Mouse (Mus musculus) CH12F3 (cell line): Measurements from ENCODE around the gene Npy1r.

Source experiments
- in situ Hi-C: fragments of 300-500 bp; cut with MboI; formaldehyde crosslinking; loops from 2 replicates; pipeline ENCODE4 v1.14.3; 2020; ENCODE audit warnings: low sequenced_read_pairs

Gene Npy1r

GRCm38 (mm10) chr8:66696970-66697843 lies at the start of gene Npy1r:
Gene Npy1r, plus strand, starts transcription at chr8:66697192.
- in situ Hi-C loops = no loop called here

GRCm38 (mm10) chr8:66681261-66681660 lies 15.7 kb upstream of the Npy1r start:
- in situ Hi-C loops = no loop called here

GRCm38 (mm10) chr8:66687511-66688329 lies 9.3 kb upstream of the Npy1r start, which contains the start of gene Npy5r:
Gene Npy5r, minus strand, starts transcription at chr8:66688128.
- in situ Hi-C loops = no loop called here

- in situ Hi-C loops = no loop called here
Measured at GRCm38 (mm10) chr8:66688395-66688794, 8.6 kb upstream of the Npy1r start.

- in situ Hi-C loops = no loop called here
Measured at GRCm38 (mm10) chr8:66688799-66689198, 8.2 kb upstream of the Npy1r start.

GRCm38 (mm10) chr8:66690402-66690801 lies 6.6 kb upstream of the Npy1r start:
- in situ Hi-C loops = no loop called here

GRCm38 (mm10) chr8:66698011-66698410 lies 1.0 kb downstream of the Npy1r start:
- in situ Hi-C loops = no loop called here

- in situ Hi-C loops = no loop called here
Measured at GRCm38 (mm10) chr8:66698782-66699181, 1.8 kb downstream of the Npy1r start.

GRCm38 (mm10) chr8:66714324-66714975 lies 17.5 kb downstream of the Npy1r start:
- in situ Hi-C loops = no loop called here

GRCm38 (mm10) chr8:66722835-66723234 lies 25.8 kb downstream of the Npy1r start:
- in situ Hi-C loops = no loop called here

GRCm38 (mm10) chr8:66729446-66729845 lies 32.5 kb downstream of the Npy1r start:
- in situ Hi-C loops = no loop called here

- in situ Hi-C loops = no loop called here
Measured at GRCm38 (mm10) chr8:66731957-66732356, 35.0 kb downstream of the Npy1r start.

GRCm38 (mm10) chr8:66742359-66742758 lies 45.4 kb downstream of the Npy1r start:
- in situ Hi-C loops = no loop called here

- in situ Hi-C loops = no loop called here
Measured at GRCm38 (mm10) chr8:66745612-66746011, 48.6 kb downstream of the Npy1r start.

GRCm38 (mm10) chr8:66751621-66752020 lies 54.6 kb downstream of the Npy1r start:
- in situ Hi-C loops = no loop called here

GRCm38 (mm10) chr8:66756161-66756560 lies 59.2 kb downstream of the Npy1r start:
- in situ Hi-C loops = no loop called here
